Mouse (Mus musculus): ENCODE measurements around the gene Chrdl1. TPM values are rescaled to one million over a fixed set of nuclear protein-coding genes. Genes with fewer than 3 reads are reported as not detected.

Chrdl1 gene
- total and polyA plus RNA-seq, 2 experiments from 2014 or later: 3.2 to 3.6 TPM

- 55% methylated on average over 5 of the region's 5 CpGs for WGBS
- Histone ChIP-seq H3K36me3 (ENCODE audit: insufficient read depth, low read length) (no peaks in the 10 kb centered on the region), H3K4me3 (ENCODE audit: low read length) (no peak overlapping the region), H3K4me1 (ENCODE audit: insufficient read depth, low read length) (no peaks in the 10 kb centered on the region), H3K4me2 (ENCODE audit: low read depth, low read length) (no peak overlapping the region), H3K9ac (replicated peaks; ENCODE audit: low read length) (no peak overlapping the region), H3K27me3 (ENCODE audit: insufficient read depth, low read length) (no peaks in the 10 kb centered on the region), H3K9me3 (ENCODE audit: low read length) (no peaks in the 10 kb centered on the region), H3K27ac (no peak overlapping the region)
- no peak for ATAC-seq
- DNase-seq (ENCODE audit: low spot score): no peak
- no peak for TF ChIP-seq CTCF (IDR thresholded peaks at IDR 0.05; ENCODE audit: low read depth)
These were observed 49.3 kb downstream of the Chrdl1 start for GRCm38 (mm10) chrX:143344509-143345495.

- TF ChIP-seq CTCF (IDR thresholded peaks at IDR 0.05; ENCODE audit: low read depth): no peak
- no peaks in the 10 kb centered on the region for H3K27me3 ChIP-seq (ENCODE audit: insufficient read depth, low read length)
- no peak overlapping the region for H3K27ac ChIP-seq
- no peak overlapping the region for H3K4me2 ChIP-seq (ENCODE audit: low read depth, low read length)
- H3K4me1 ChIP-seq (ENCODE audit: insufficient read depth, low read length): no peaks in the 10 kb centered on the region
- ATAC-seq (no peak), DNase-seq (ENCODE audit: low spot score) (no peak)
- no peak overlapping the region for H3K4me3 ChIP-seq (ENCODE audit: low read length)
- no peaks in the 10 kb centered on the region for H3K36me3 ChIP-seq (ENCODE audit: insufficient read depth, low read length)
- H3K9me3 ChIP-seq (ENCODE audit: low read length): no peaks in the 10 kb centered on the region
- no peak overlapping the region for H3K9ac ChIP-seq (replicated peaks; ENCODE audit: low read length)
- WGBS: 48% methylated on average over 4 of the region's 4 CpGs
These were observed 55.9 kb downstream of the Chrdl1 start for GRCm38 (mm10) chrX:143338156-143338555.

- DNase-seq (ENCODE audit: low spot score) (no peak), ATAC-seq (no peak)
- WGBS: 40% methylated on average over 3 of the region's 3 CpGs
These were observed 56.5 kb downstream of the Chrdl1 start for GRCm38 (mm10) chrX:143337561-143337960.

GRCm38 (mm10) chrX:143336661-143337060 is 57.4 kb downstream of the Chrdl1 start:
- Histone ChIP-seq H3K9ac (replicated peaks; ENCODE audit: low read length) (no peak overlapping the region), H3K4me1 (ENCODE audit: insufficient read depth, low read length) (no peaks in the 10 kb centered on the region), H3K9me3 (ENCODE audit: low read length) (no peaks in the 10 kb centered on the region), H3K27me3 (ENCODE audit: insufficient read depth, low read length) (no peaks in the 10 kb centered on the region), H3K36me3 (ENCODE audit: insufficient read depth, low read length) (no peaks in the 10 kb centered on the region), H3K27ac (no peak overlapping the region), H3K4me3 (ENCODE audit: low read length) (no peak overlapping the region), H3K4me2 (ENCODE audit: low read depth, low read length) (no peak overlapping the region)
- 91% methylated on average over 4 of the region's 4 CpGs for WGBS
- DNase-seq (ENCODE audit: low spot score): no peak
- no peak for TF ChIP-seq CTCF (IDR thresholded peaks at IDR 0.05; ENCODE audit: low read depth)
- ATAC-seq: no peak

More at GRCm38 (mm10) chrX:143337561-143337960, 56.5 kb downstream of the Chrdl1 start:
- Histone ChIP-seq H3K27me3 (ENCODE audit: insufficient read depth, low read length) (no peaks in the 10 kb centered on the region), H3K4me2 (ENCODE audit: low read depth, low read length) (no peak overlapping the region), H3K4me3 (ENCODE audit: low read length) (no peak overlapping the region), H3K9me3 (ENCODE audit: low read length) (no peaks in the 10 kb centered on the region), H3K36me3 (ENCODE audit: insufficient read depth, low read length) (no peaks in the 10 kb centered on the region), H3K9ac (replicated peaks; ENCODE audit: low read length) (no peak overlapping the region), H3K27ac (no peak overlapping the region), H3K4me1 (ENCODE audit: insufficient read depth, low read length) (no peaks in the 10 kb centered on the region)
- TF ChIP-seq CTCF (IDR thresholded peaks at IDR 0.05; ENCODE audit: low read depth): no peak

- ATAC-seq (no peak), DNase-seq (ENCODE audit: low spot score) (no peak)
- no peak overlapping the region for H3K27ac ChIP-seq
- no peaks in the 10 kb centered on the region for H3K27me3 ChIP-seq (ENCODE audit: insufficient read depth, low read length)
- no peak overlapping the region for H3K4me2 ChIP-seq (ENCODE audit: low read depth, low read length)
- no peaks in the 10 kb centered on the region for H3K4me1 ChIP-seq (ENCODE audit: insufficient read depth, low read length)
- no peaks in the 10 kb centered on the region for H3K9me3 ChIP-seq (ENCODE audit: low read length)
- no peak overlapping the region for H3K9ac ChIP-seq (replicated peaks; ENCODE audit: low read length)
- no peak for TF ChIP-seq CTCF (IDR thresholded peaks at IDR 0.05; ENCODE audit: low read depth)
- no peak overlapping the region for H3K4me3 ChIP-seq (ENCODE audit: low read length)
- no peaks in the 10 kb centered on the region for H3K36me3 ChIP-seq (ENCODE audit: insufficient read depth, low read length)
- 71% methylated on average over 5 of the region's 5 CpGs for WGBS
These were observed 58.2 kb downstream of the Chrdl1 start for GRCm38 (mm10) chrX:143335846-143336245.

GRCm38 (mm10) chrX:143313166-143313565 is 80.9 kb downstream of the Chrdl1 start:
- H3K27ac ChIP-seq: no peak overlapping the region
- no peaks in the 10 kb centered on the region for H3K27me3 ChIP-seq (ENCODE audit: insufficient read depth, low read length)
- no peak for DNase-seq (ENCODE audit: low spot score)
- 73% methylated on average over 3 of the region's 3 CpGs for WGBS
- no peak overlapping the region for H3K4me2 ChIP-seq (ENCODE audit: low read depth, low read length)
- H3K9ac ChIP-seq (replicated peaks; ENCODE audit: low read length): no peak overlapping the region
- no peaks in the 10 kb centered on the region for H3K9me3 ChIP-seq (ENCODE audit: low read length)
- no peak overlapping the region for H3K4me3 ChIP-seq (ENCODE audit: low read length)
- ATAC-seq: no peak
- no peak for TF ChIP-seq CTCF (IDR thresholded peaks at IDR 0.05; ENCODE audit: low read depth)
- no peaks in the 10 kb centered on the region for H3K36me3 ChIP-seq (ENCODE audit: insufficient read depth, low read length)
- H3K4me1 ChIP-seq (ENCODE audit: insufficient read depth, low read length): no peaks in the 10 kb centered on the region

- H3K9me3 ChIP-seq (ENCODE audit: low read length): no peaks in the 10 kb centered on the region
- DNase-seq (ENCODE audit: low spot score) (no peak), ATAC-seq (no peak)
- no peak overlapping the region for H3K9ac ChIP-seq (replicated peaks; ENCODE audit: low read length)
- no peak for TF ChIP-seq CTCF (IDR thresholded peaks at IDR 0.05; ENCODE audit: low read depth)
- H3K4me3 ChIP-seq (ENCODE audit: low read length): no peak overlapping the region
- H3K36me3 ChIP-seq (ENCODE audit: insufficient read depth, low read length): no peaks in the 10 kb centered on the region
- H3K4me1 ChIP-seq (ENCODE audit: insufficient read depth, low read length): no peaks in the 10 kb centered on the region
- H3K4me2 ChIP-seq (ENCODE audit: low read depth, low read length): no peak overlapping the region
- no peaks in the 10 kb centered on the region for H3K27me3 ChIP-seq (ENCODE audit: insufficient read depth, low read length)
- no peak overlapping the region for H3K27ac ChIP-seq
- WGBS: 88% methylated on average over 2 of the region's 2 CpGs
These were observed 99.3 kb downstream of the Chrdl1 start for GRCm38 (mm10) chrX:143294726-143295125.
